Mouse (Mus musculus) kidney, adult 9 months (tissue): ENCODE measurements around the gene Cavin1.

Experiments used
- DNase-seq: peaks from one replicate; pipeline ENCODE4 v3.0.0; 2022

Gene Cavin1

GRCm38 (mm10) chr11:100908567-100908966 lies 62.1 kb downstream of the Cavin1 start:
- peak; percentile 23 for DNase-seq

DNA sequence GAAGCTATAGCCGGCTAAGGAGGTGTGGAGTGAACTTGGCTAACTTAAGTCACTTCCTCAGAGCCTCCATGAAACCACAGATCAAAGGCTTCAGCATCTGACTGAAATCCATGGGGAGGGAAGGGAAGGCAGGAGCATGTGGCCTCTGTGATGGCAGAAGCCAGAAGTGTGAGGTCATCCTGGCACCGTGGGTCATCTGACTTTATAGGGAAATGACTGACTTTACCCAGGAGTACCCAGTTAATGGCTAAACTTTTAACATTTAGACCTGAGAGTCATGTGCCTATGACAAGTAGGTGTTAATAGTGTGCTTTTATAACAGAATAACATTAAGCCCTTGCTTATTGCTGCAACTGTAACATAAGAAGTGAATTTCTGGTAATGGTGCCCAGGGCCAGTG lies 62.6 kb downstream of the Cavin1 start:
- DNase-seq = peak; percentile 73

GRCm38 (mm10) chr11:100906885-100907284 lies 63.8 kb downstream of the Cavin1 start:
- no peak for DNase-seq
